Mouse (Mus musculus) brown adipose tissue, adult 24 weeks (tissue): ENCODE measurements around the gene Slc39a13. TPM values are rescaled to one million over a fixed set of nuclear protein-coding genes. Genes with fewer than 3 reads are reported as not detected.
"Not testable (repeated sequence)": the region's sequence is repeated elsewhere in the genome, so short reads cannot be mapped to it uniquely, and the experiment has no call there.

ENCODE experiments used
- H3K27ac ChIP-seq: fragments of 200-500 bp; replicated peaks from 2 replicates; pipeline ENCODE4 v1.5.1; 2012; ENCODE audit warnings: low read depth, mild to moderate bottlenecking, low read length
- H3K4me1 ChIP-seq: fragments of 200-500 bp; 2 replicates; pipeline ENCODE4 v1.6.1; 2012; ENCODE audit warnings: low read length, mixed read lengths; ENCODE audit not compliant: control insufficient read depth, insufficient read depth, insufficient read length
- H3K4me3 ChIP-seq: fragments of 200-500 bp; 2 replicates; pipeline ENCODE4 v1.5.1; 2012; ENCODE audit warnings: low read depth, mild to moderate bottlenecking, low read length, moderate library complexity; ENCODE audit not compliant: insufficient read depth
- polyA plus RNA-seq: library from polyadenylated mRNA; stranded (reverse); fragments of >200 nt; gene quantifications from 2 replicates; pipeline ENCODE4 v1.2.4, GENCODE M21; 2012; ENCODE audit not compliant: missing spikeins, insufficient read depth, insufficient read length

Gene Slc39a13
- polyA plus RNA-seq, 1 experiment = 22.4 TPM

- H3K4me1 ChIP-seq = no peaks in the 10 kb centered on the region
- no peak within 1 kb of the TSS for H3K27ac ChIP-seq
- no peak within 1 kb of the TSS for H3K4me3 ChIP-seq
Measured at GRCm38 (mm10) chr2:91035385-91035784, 34.8 kb downstream of the Slc39a13 start, which contains the start of gene Rapsn. Gene Rapsn, plus strand, starts transcription at chr2:91035620.

DNA sequence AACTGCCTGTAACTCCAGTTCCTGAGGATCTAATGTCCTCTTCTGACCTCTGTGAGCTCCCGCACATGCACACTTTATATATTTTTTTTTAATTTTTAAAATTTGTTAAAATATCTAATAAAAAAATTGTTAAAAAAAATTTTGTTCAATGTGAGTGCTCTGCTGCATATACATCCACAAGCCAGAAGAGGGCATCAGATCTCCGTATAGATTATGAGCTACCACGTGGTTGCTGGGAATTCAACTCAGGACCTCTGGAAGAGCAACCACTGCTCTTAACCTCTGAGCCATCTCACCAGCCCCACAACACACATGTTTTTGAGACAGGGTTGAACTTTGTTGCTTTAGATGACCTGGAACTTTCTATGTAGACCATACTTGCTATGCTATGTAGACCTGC, 37.2 kb downstream of the Slc39a13 start:
- Histone ChIP-seq H3K27ac (no peak overlapping the region), H3K4me1 (no peaks in the 10 kb centered on the region), H3K4me3 (no peak overlapping the region)

GRCm38 (mm10) chr2:91031216-91031615, 39.0 kb downstream of the Slc39a13 start:
- Histone ChIP-seq H3K27ac (no peak overlapping the region), H3K4me1 (no peaks in the 10 kb centered on the region), H3K4me3 (no peak overlapping the region)

GRCm38 (mm10) chr2:91027391-91028214, 42.6 kb downstream of the Slc39a13 start:
- Histone ChIP-seq H3K4me3 (no peak overlapping the region), H3K4me1 (no peaks in the 10 kb centered on the region), H3K27ac (no peak overlapping the region)

DNA sequence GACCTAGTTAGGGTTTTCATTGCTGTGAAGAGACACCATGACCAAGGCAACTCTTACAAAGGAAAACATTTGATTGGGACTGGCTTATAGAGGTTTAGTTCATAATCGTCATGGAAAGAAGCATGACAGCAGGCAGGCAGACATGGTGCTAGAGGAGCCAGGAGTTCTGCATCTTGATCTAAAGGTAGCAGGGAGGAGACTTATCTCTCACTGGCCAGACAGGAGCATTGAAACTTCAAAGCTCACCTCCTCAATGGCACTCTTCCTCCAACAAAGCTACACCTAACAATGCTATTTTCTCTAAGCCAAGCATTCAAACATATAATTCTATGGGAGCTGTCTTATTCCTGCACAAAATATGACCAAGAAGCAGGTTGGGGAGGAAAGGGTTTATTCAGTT, 43.7 kb downstream of the Slc39a13 start:
- Histone ChIP-seq H3K4me3 (no peak overlapping the region), H3K27ac (no peak overlapping the region), H3K4me1 (no peaks in the 10 kb centered on the region)

DNA sequence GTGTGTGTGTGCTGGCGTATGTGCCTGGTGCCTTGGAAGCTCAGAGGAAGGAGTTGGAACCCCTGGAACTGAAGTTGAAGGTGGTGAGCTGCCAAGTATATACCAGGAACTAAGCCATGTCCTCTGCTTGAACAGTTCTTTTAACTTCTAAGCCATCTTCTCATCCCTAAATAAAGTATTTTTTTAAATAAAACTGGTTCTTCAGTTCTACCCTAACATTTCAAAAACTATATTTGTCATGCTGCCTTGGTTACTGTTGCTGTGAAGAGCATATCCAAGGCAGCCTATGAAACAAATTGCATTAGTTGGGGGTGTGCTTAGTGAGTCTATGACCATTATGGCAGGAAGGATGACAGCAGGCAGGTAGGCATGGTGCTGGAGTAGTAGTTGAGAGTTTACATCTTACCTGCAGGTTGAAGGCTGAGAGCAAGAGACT, 45.1 kb downstream of the Slc39a13 start:
- Histone ChIP-seq H3K27ac (no peak overlapping the region), H3K4me3 (no peak overlapping the region)

DNA sequence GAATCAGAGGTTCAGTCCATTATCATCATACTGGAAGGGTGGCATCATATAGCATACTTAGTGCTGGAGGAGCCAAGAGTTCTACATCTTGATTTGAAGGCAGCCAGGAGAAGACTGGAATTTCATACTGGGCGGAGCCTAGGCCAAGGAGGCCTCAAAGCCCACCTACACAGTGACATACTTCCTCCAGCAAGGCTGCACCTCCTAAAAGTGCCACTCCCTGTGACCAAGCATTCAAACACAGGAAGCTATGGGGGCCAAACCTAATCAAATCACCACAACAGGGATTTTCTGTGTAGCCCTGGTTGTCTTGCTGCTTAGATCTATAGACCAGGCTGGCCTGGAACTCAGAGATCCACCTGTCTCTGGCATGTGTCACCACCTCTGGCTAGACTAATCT, 46.3 kb downstream of the Slc39a13 start:
- Histone ChIP-seq H3K27ac (no peak overlapping the region; the same call in 1 of the 2 replicates), H3K4me3 (no peak overlapping the region), H3K4me1 (no peaks in the 10 kb centered on the region)

More for the DNA sequence above, 45.1 kb downstream of the Slc39a13 start:
- H3K4me1 ChIP-seq = no peaks in the 10 kb centered on the region

DNA sequence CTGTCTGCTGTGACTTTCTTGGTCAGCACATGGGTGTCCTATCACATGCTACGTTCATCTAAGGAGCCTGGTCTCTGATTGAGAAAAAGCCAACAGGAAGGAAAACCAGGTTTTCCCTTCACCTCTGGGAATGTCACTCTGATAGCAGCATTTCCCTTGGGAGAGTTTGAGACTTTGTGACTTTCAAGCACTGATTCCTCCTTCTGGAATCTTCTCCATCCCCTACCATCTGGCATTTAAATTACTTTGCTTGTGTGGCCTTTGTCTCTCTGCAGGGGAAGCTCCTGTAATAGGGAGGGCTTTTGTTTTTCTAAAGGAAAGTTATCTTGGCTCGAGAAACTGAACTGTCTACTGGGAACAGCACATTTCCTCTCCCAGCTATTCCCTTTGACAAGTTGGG, 47.1 kb downstream of the Slc39a13 start:
- Histone ChIP-seq H3K4me1 (peaks cover 2% of the 10 kb centered on the region; the same call in 1 of the 2 replicates), H3K27ac (peak overlapping the region; percentile 13; the same call in 1 of the 2 replicates), H3K4me3 (no peak overlapping the region)

- not testable (repeated sequence) for H3K4me1 ChIP-seq, H3K27ac ChIP-seq, H3K4me3 ChIP-seq
Measured at GRCm38 (mm10) chr2:91022266-91022665, 48.0 kb downstream of the Slc39a13 start.

DNA sequence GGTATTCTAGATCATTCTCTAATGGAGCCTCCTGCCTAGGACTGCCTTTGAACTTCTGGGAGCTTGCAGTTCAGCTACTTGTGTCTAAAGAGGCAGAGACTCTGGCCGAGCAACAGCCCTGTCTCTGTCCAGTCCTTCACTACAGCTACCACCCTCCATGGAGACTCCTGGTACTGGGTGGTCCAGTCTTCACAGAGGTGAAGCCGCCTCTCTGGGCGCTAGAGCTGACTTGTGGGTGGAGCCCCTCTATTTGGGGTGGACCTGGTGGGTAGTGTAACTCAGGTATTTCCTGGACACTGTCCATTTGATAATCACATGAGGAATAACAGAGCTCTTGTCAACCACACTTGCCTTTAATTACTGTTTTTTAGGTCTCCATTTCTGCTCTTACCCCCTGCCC, 50.3 kb downstream of the Slc39a13 start:
- Histone ChIP-seq H3K4me3 (no peak overlapping the region), H3K27ac (no peak overlapping the region), H3K4me1 (peaks cover 8% of the 10 kb centered on the region; the same call in 1 of the 2 replicates)

DNA sequence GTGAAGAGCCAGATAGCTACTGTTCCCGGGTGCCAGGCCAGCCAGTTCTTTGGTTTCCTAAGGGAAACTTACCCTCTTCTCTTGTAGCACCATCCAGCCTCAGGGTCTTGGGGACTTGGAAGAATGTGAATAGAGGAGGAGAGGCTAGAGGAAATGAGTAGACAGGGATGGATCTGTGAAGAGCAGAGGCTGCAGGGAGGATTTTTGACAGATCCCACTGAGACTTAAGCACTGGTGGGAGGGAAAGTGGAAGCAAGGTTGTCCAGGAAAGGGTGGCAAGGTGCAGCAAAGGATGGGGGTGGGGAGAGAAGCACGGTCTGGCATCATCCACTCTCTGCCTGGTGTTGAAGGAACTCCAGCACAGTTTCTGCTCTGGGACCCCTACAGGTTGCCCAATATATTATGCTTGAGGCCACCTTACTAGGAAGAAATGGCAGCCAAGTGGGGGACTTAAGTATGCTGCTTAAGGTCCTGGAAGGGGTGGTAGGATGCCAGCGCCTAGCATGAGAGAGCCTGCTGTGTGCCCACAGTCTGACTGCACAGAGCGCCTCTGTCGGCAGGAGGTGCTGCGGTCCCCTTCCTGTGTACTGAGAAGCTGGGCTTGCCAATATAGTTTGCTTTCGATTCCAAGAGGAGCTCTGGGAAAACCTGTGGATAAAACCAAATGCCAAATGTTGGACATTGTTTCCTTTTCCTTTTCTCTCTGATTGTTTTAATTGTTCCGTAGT, 52.0 kb downstream of the Slc39a13 start:
- Histone ChIP-seq H3K4me3 (no peak overlapping the region), H3K27ac (no peak overlapping the region), H3K4me1 (peaks cover 8% of the 10 kb centered on the region; the same call in 1 of the 2 replicates)

DNA sequence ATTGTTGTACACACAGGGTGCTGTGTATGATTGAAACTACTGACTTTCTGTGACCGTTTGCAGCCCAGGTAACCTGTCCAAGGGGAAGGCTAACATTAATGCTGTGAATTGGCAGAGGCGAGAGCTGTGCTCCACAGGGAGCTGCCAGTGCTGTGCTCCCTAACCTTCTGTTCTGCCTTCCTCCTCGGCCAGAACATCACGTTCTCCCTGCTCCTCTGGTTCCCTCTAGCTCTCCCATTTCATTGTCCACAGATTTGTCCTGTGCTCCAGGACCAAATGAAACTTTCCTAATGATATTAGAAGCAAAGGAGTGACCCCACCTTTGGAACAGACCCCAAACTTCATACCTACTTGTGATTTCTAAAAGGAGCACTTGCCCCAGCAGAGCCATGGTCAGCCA, 54.8 kb downstream of the Slc39a13 start:
- no peak overlapping the region for H3K4me3 ChIP-seq
- peak overlapping the region; percentile 24 for H3K27ac ChIP-seq
- H3K4me1 ChIP-seq = peaks cover 8% of the 10 kb centered on the region; the same call in 1 of the 2 replicates

DNA sequence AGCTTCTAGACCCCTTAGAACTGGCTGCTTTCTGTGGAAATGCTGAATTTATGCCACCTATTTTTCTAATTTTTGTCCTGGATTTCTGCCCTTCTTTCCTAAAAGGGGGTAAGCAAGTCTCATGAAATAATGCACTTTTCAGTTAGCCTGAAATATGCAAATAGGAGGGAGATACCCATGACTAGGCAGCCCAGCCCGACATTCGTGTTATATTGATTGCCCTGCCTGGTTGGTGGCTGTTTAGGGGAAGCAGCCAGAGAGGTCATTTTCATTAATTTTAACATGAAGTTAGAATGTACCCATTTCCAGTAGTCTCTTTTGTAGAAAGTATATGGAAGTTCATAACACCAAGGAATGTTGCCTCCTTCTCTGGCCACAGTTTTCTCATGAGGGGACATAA, 56.3 kb downstream of the Slc39a13 start:
- H3K27ac ChIP-seq = no peak overlapping the region
- no peak overlapping the region for H3K4me3 ChIP-seq
- peaks cover 8% of the 10 kb centered on the region; the same call in 1 of the 2 replicates for H3K4me1 ChIP-seq
